Mouse (Mus musculus) thymus, adult 2 months (tissue): ENCODE measurements around the gene Ap5z1.

Experiments used
- CTCF ChIP-seq: fragments of 200-500 bp; IDR thresholded peaks from 2 replicates; pipeline ENCODE4 v1.5.1; 2012; ENCODE audit warnings: mild to moderate bottlenecking, control low read depth, low read length, moderate library complexity, borderline replicate concordance; ENCODE audit not compliant: control insufficient read depth, poor library complexity, insufficient read depth; ENCODE audit errors: extremely low read depth
- POLR2A ChIP-seq: fragments of 200-500 bp; IDR thresholded peaks from 2 replicates; pipeline ENCODE4 v1.6.1; 2012; ENCODE audit warnings: mild to moderate bottlenecking, low read length, control low read depth, moderate library complexity; ENCODE audit not compliant: control insufficient read depth, poor library complexity, insufficient read depth; ENCODE audit errors: extremely low read depth

GRCm38 (mm10) chr5:142489955-142490707 is 26.4 kb downstream of the Ap5z1 start:
- no peak for TF ChIP-seq POLR2A
- TF ChIP-seq CTCF, result no peak
